ENCODE assay signal across 27 mouse cellular contexts in genomic region chr19:42737753-42738152, GRCm38 (mm10).
"Had no signal": no experiment of that assay in that cellular context is flagged by ENCODE, and none has a peak within 500 bp of the region (broad histone marks: within the 10 kb centered on the region; RNA-seq: fewer than 3 reads in every experiment).

No protein-coding gene starts in this region.

- DNase-seq: gastrocnemius, adult 2 months; gastrocnemius, postnatal 10 days; gastrocnemius, postnatal 25 days; heart, adult 18-20 months; heart, postnatal 10 days; heart, postnatal 4 days; kidney, adult 18-20 months; kidney, adult 8-10 months; kidney, postnatal 10 days; kidney, postnatal 25 days; kidney, postnatal 4 days; layer of hippocampus, adult 9-11 months; layer of hippocampus, postnatal 36 days; left cerebral cortex, postnatal 4 days had no signal

- H3K27me3 ChIP-seq: heart, embryonic 12.5 days; intestine, embryonic 15.5 days; limb, embryonic 13.5 days; limb, embryonic 15.5 days had no signal

- H3K4me2 ChIP-seq: heart, embryonic 12.5 days; hindbrain, embryonic 12.5 days; hindbrain, embryonic 14.5 days; intestine, embryonic 15.5 days; limb, embryonic 13.5 days; limb, embryonic 15.5 days; liver, embryonic 12.5 days had no signal

- H3K9ac ChIP-seq: heart, embryonic 12.5 days; hindbrain, embryonic 12.5 days; hindbrain, embryonic 14.5 days; intestine, embryonic 15.5 days; limb, embryonic 13.5 days; limb, embryonic 15.5 days; liver, embryonic 12.5 days; liver, embryonic 14.5 days had no signal

- H3K36me3 ChIP-seq: heart, embryonic 10.5 days; heart, embryonic 12.5 days; hindbrain, embryonic 12.5 days; intestine, embryonic 15.5 days; limb, embryonic 13.5 days; limb, embryonic 15.5 days; liver, embryonic 12.5 days had no signal

- H3K9me3 ChIP-seq: heart, embryonic 10.5 days; heart, embryonic 12.5 days; hindbrain, embryonic 12.5 days; intestine, embryonic 15.5 days; limb, embryonic 13.5 days; limb, embryonic 15.5 days; liver, embryonic 12.5 days had no signal

- H3K4me3 ChIP-seq: gastrocnemius, adult 2 months; heart, embryonic 10.5 days; heart, embryonic 12.5 days; hindbrain, embryonic 12.5 days; intestine, embryonic 15.5 days; layer of hippocampus, adult 2 months; limb, embryonic 13.5 days; limb, embryonic 15.5 days; liver, embryonic 12.5 days had no signal

- ATAC-seq: hindbrain, embryonic 16.5 days; inflammation-experienced regulatory T-cells, adult 6 months; intestine, embryonic 15.5 days; intestine, postnatal 0 days; liver, embryonic 12.5 days had no signal

- H3K4me1 ChIP-seq: hindbrain, embryonic 12.5 days had no signal

- H3K27ac ChIP-seq: gastrocnemius, adult 2 months; heart, embryonic 10.5 days; hindbrain, embryonic 12.5 days; hindbrain, embryonic 14.5 days; intestine, embryonic 15.5 days; layer of hippocampus, adult 2 months; limb, embryonic 13.5 days; limb, embryonic 15.5 days; liver, embryonic 12.5 days; liver, embryonic 14.5 days had no signal
